Mouse (Mus musculus) cortical plate, adult 2 months (tissue): ENCODE results near the gene Adap2. TPM values are rescaled to one million over a fixed set of nuclear protein-coding genes. Genes with fewer than 3 reads are reported as not detected.

Experiments
- H3K27ac ChIP-seq: fragments of 200-500 bp; 2 replicates; pipeline ENCODE4 v1.5.1; 2012; ENCODE audit warnings: low read length, control low read depth, inconsistent platforms; ENCODE audit not compliant: insufficient read depth
- H3K4me1 ChIP-seq: fragments of 200-500 bp; 2 replicates; pipeline ENCODE4 v1.6.1; 2011; ENCODE audit warnings: low read length; ENCODE audit not compliant: control insufficient read depth, insufficient read depth
- H3K4me3 ChIP-seq: fragments of 200-500 bp; 2 replicates; pipeline ENCODE4 v1.5.1; 2011; ENCODE audit warnings: mild to moderate bottlenecking, low read length, control low read depth; ENCODE audit not compliant: insufficient read depth
- CTCF ChIP-seq: fragments of 200-500 bp; IDR thresholded peaks from 2 replicates; pipeline ENCODE4 v1.5.1; 2011; ENCODE audit warnings: mild to moderate bottlenecking, control low read depth, low read length; ENCODE audit not compliant: insufficient read depth; ENCODE audit errors: extremely low read depth
- POLR2A ChIP-seq: fragments of 200-500 bp; IDR thresholded peaks from 2 replicates; pipeline ENCODE4 v1.6.1; 2011; ENCODE audit warnings: mild to moderate bottlenecking, low read length, control low read depth; ENCODE audit not compliant: insufficient read depth; ENCODE audit errors: extremely low read depth
- polyA plus RNA-seq: library from polyadenylated mRNA; depleted of rRNA; stranded (reverse); fragments of >200 nt; gene quantifications from 2 replicates; pipeline ENCODE4 v1.2.3, GENCODE M21; 2012

Adap2 gene
- polyA plus RNA-seq, 1 experiment = 5.6 TPM

DNA sequence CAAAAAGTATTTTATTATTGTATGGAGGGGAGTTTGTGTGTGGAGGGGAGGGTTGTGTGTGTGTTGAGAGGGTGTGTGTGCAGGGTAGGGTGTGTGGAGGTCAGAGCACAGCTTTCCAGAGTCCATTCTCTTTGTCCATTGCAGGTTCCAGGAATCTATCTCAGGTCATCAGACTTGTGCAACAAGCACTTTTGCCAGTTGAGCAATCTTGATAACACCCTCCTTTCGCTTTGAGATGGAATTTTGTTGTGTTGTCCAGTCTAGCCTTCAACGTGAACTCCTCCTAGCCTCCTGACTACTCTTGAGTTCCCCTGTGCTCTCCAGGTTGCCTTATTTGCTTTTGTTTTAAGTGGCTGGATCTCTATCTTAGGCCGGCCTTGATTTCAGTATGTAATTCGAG is 36.4 kb downstream of the Adap2 start:
- TF ChIP-seq POLR2A = no peak
- TF ChIP-seq CTCF = no peak
- Histone ChIP-seq H3K4me3 (no peak overlapping the region), H3K4me1 (no peaks in the 10 kb centered on the region), H3K27ac (no peak overlapping the region)

DNA sequence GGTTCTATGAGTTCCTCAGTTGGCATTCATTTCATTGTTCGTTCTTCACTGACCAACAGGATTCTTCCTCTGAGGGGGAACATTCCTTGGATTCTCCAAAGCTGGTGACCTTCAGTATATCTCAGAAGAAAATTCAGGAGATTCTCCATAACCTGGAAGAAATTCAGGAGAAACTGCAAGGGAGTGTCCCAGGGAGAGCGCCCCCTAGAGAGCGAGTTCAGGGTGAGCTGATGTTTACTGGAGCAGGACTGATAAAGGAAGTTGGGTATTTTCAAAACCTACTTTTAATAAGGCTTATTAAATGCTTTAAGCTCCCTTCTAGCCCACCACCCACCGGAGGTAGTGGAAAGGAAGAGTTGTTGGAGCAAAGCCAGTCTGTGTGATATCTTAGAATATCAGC is 39.9 kb downstream of the Adap2 start:
- Histone ChIP-seq H3K27ac (no peak overlapping the region), H3K4me3 (no peak overlapping the region), H3K4me1 (no peaks in the 10 kb centered on the region)
- TF ChIP-seq CTCF (no peak), POLR2A (no peak)

DNA sequence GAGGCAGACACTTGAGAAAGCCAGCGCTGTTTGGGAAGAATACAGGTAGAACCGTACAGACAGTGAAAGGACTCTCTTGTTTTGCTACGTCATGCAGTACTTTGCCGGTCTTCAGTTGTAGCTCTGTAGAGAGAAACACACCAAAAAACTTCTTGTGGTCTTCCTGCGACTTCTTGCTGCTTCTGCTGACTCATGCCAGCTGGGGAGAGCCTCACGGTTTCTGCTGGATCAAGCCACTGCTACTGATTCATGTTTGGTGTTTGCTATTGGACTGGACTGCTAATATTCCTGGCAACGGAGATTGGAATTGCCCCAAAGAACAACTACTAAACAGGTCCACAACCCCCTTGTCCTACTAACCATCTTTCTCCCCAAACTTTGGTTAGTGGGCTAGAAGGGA is 42.4 kb downstream of the Adap2 start:
- Histone ChIP-seq H3K4me3 (no peak overlapping the region), H3K27ac (no peak overlapping the region), H3K4me1 (no peaks in the 10 kb centered on the region)
- TF ChIP-seq CTCF = no peak
- TF ChIP-seq POLR2A = no peak

DNA sequence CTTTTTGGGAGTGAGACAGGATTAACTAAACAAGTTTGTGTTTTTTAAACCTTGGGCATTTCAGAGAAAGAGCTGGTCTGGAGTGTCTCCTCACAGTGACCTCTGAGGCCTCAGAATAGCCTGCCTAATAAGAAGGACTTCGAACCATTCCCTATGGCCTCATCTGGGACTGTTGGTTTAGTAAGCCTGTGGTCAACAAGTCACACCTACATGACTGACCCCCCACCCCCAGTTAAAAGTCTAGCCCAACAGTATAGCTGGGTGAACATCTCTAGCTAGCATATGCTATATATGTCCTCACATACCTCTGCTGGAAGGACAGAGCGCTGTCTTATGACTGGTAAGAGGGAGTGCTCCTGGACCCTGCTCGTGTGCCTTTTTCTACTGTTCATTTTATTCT is 45.4 kb downstream of the Adap2 start:
- H3K4me3 ChIP-seq = no peak overlapping the region
- no peaks in the 10 kb centered on the region for H3K4me1 ChIP-seq
- no peak for TF ChIP-seq POLR2A
- no peak for TF ChIP-seq CTCF
- H3K27ac ChIP-seq = no peak overlapping the region

DNA sequence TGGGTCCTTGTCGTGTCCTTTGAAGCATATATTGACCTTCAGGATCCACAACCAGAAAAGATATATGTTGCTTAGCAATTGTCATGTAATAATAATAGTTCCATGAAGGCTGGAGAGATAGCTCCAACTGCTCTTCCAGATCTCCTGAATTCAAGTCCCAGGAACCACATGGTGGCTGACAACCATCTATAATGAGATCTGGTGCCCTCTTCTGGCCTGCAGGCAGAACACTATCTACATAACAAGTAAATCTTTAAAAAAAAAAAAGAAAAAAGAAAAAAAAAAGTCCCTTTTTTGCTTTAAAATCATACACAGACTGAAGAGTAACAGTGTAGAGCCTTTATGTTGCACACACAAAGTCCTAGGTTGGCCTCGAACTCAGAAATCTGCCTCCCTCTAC is 45.9 kb downstream of the Adap2 start:
- no peak for TF ChIP-seq POLR2A
- no peak for TF ChIP-seq CTCF
- no peak overlapping the region for H3K4me3 ChIP-seq
- H3K4me1 ChIP-seq = no peaks in the 10 kb centered on the region
- H3K27ac ChIP-seq = no peak overlapping the region

DNA sequence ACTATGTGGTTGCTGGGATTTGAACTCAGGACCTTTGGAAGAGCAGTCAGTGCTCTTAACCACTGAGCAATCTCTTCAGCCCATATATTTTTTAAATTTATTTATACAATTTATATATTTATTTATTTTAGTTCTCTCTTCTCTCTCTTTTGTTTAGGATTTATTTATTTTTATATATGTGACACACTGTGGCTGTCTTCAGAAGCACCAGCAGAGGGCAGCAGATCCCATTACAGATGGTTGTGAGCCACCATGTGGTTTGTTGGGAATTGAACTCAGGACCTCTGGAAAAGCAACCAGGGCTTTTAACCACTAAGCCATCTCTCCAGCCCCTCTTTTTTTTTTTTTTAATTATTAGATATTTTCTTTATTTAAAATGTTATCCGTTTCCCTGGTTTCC is 46.4 kb downstream of the Adap2 start:
- no peak overlapping the region for H3K4me3 ChIP-seq
- TF ChIP-seq POLR2A = no peak
- peak; percentile 29; the same call in 1 of the 2 replicates for TF ChIP-seq CTCF
- no peak overlapping the region for H3K27ac ChIP-seq
- no peaks in the 10 kb centered on the region for H3K4me1 ChIP-seq

DNA sequence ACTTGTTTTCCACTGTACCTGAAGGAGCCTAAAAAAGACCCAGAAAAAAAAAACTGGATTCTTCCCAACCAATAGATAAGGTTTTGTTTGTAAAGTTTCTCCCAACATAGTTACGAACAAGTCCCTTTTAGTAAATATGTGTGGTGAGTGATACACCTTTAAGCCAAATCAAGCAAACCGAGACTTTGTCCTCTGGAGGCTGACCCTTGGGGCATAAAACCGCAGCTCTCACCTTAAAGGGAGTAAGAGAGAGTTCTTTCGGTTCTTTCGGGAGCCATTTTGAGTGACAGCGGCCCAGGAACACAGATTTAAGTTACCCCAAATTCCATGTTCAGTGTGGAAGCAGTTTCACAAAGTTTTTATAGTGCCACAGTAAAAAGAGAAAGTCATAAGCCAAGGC is 48.4 kb downstream of the Adap2 start:
- Histone ChIP-seq H3K4me3 (no peak overlapping the region), H3K4me1 (no peaks in the 10 kb centered on the region), H3K27ac (no peak overlapping the region)
- TF ChIP-seq CTCF = no peak
- TF ChIP-seq POLR2A = no peak

DNA sequence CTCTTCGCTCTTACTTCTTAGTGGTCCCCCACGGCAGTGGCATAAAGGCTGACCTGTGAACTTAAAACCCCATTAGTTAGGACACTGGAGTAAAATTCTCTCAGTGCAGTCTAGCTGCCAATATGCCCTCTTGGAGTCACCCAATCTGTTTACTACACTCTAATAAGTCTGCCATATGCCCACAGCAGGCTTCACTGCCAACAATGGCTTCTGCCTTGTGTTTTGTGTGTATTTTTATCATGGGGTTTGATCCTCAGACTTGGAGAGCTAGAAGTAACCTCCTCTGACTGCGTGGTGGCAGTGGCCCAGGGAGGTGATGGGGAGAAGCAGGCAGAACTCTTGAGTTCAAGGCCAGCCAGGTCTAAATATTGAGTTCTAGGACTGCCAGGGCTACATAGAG is 50.1 kb downstream of the Adap2 start:
- Histone ChIP-seq H3K4me1 (no peaks in the 10 kb centered on the region), H3K4me3 (no peak overlapping the region), H3K27ac (no peak overlapping the region)
- TF ChIP-seq POLR2A (no peak), CTCF (no peak)

DNA sequence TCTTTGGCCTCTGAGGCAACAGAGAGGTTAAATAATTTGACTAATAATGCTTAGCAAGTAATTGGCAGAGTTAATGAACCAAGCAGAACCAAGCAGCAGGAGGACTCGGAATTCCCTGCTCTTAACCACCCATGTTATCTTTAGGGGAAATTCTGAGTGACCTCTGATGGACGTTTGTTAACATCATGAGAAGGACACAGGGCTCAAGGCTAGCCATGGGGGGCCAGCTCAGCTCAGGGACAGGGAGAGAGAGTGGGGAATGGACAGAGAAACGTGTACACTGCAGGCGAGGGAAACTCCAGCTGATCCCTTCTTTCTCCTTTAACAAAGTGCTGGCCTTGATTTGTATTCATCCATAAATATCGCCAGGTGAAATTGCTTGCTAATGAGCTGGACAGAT is 51.0 kb downstream of the Adap2 start:
- H3K27ac ChIP-seq = no peak overlapping the region
- H3K4me1 ChIP-seq = no peaks in the 10 kb centered on the region
- no peak overlapping the region for H3K4me3 ChIP-seq
- no peak for TF ChIP-seq CTCF
- no peak for TF ChIP-seq POLR2A

DNA sequence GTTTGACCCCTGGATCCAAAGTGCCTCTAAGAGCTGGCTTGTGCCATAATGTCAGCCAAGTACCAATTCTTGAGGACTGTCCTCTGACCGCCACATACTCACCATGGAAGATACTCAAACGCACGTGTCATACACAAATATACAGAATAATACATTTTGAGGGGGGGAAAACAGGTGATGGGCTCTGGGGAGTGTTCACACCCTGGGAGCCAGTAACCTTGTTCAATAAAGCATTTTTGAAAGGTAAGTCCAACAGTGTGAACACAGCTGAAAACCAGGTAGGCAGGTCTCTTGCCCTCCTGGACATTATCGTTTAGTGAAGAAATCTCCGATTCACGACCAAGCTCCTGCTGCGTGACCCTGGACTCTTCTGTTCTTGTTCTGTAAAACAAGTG is 54.6 kb downstream of the Adap2 start:
- no peak overlapping the region; the same call in 1 of the 2 replicates for H3K4me3 ChIP-seq
- no peaks in the 10 kb centered on the region for H3K4me1 ChIP-seq
- TF ChIP-seq CTCF (no peak), POLR2A (no peak)
- no peak overlapping the region for H3K27ac ChIP-seq
